Mouse (Mus musculus) cerebellum, adult 2 months (tissue): ENCODE measurements around the gene Lalba. TPM values are rescaled to one million over a fixed set of nuclear protein-coding genes. Genes with fewer than 3 reads are reported as not detected.

Source experiments
- DNase-seq, 2 experiments: peaks; one replicate each; pipeline ENCODE4 v3.0.0; 2021
- H3K27ac ChIP-seq: fragments of 200-500 bp; 2 replicates; pipeline ENCODE4 v1.5.1; 2012; ENCODE audit warnings: low read length, control low read depth, inconsistent platforms; ENCODE audit not compliant: insufficient read depth
- H3K27me3 ChIP-seq: fragments of 200-500 bp; 2 replicates; pipeline ENCODE4 v1.6.1; 2012; ENCODE audit warnings: inconsistent platforms, mild to moderate bottlenecking, low read length, moderate library complexity; ENCODE audit not compliant: control insufficient read depth, insufficient read depth
- H3K4me1 ChIP-seq: fragments of 200-500 bp; 2 replicates; pipeline ENCODE4 v1.6.1; 2011; ENCODE audit warnings: low read length; ENCODE audit not compliant: control insufficient read depth, insufficient read depth
- H3K4me3 ChIP-seq: fragments of 200-500 bp; replicated peaks from 2 replicates; pipeline ENCODE3; 2011; ENCODE audit warnings: mild to moderate bottlenecking, low read depth, low read length, control low read depth; ENCODE audit not compliant: insufficient read depth
- CTCF ChIP-seq: fragments of 200-500 bp; IDR thresholded peaks from 2 replicates; pipeline ENCODE4 v1.5.1; 2011; ENCODE audit warnings: low read depth, mild to moderate bottlenecking, control low read depth, low read length, moderate library complexity, borderline replicate concordance; ENCODE audit not compliant: insufficient read depth
- POLR2A ChIP-seq: fragments of 200-500 bp; IDR thresholded peaks from 2 replicates; pipeline ENCODE4 v1.6.1; 2011; ENCODE audit warnings: low read length, control low read depth, borderline replicate concordance; ENCODE audit not compliant: insufficient read depth
- WGBS: fragments of 180-500 bp; shearing (Covaris S2); methylation state at CpG from one replicate; pipeline ENCODE4 v1.1.7; 2018; 5-methylcytosine and 5-hydroxymethylcytosine counted together
- polyA plus RNA-seq: library from polyadenylated mRNA; depleted of rRNA; stranded (reverse); fragments of >200 nt; gene quantifications from 2 replicates; pipeline ENCODE4 v1.2.3, GENCODE M21; 2012

Lalba gene
- polyA plus RNA-seq, 1 experiment: 0.34 TPM

- DNase-seq: no peak
- TF ChIP-seq CTCF (no peak), POLR2A (no peak)
- Histone ChIP-seq H3K4me1 (peaks cover 3% of the 10 kb centered on the region; the same call in 1 of the 2 replicates), H3K27me3 (no peaks in the 10 kb centered on the region), H3K4me3 (no peak overlapping the region), H3K27ac (no peak overlapping the region)
- WGBS: 81% methylated on average over 6 of the region's 6 CpGs
Measured at GRCm38 (mm10) chr15:98507321-98507720, 24.8 kb upstream of the Lalba start.

- Histone ChIP-seq H3K27ac (no peak overlapping the region), H3K4me3 (no peak overlapping the region), H3K27me3 (no peaks in the 10 kb centered on the region), H3K4me1 (peaks cover 3% of the 10 kb centered on the region; the same call in 1 of the 2 replicates)
- TF ChIP-seq CTCF (no peak), POLR2A (no peak)
- WGBS: 77% methylated on average over 9 of the region's 9 CpGs
- no peak for DNase-seq
Measured at GRCm38 (mm10) chr15:98506253-98506957, 23.9 kb upstream of the Lalba start.

- DNase-seq: peak in 1 of 2 experiments; percentile 52
- Histone ChIP-seq H3K4me3 (no peak overlapping the region), H3K27me3 (no peaks in the 10 kb centered on the region), H3K4me1 (no peaks in the 10 kb centered on the region), H3K27ac (no peak overlapping the region)
- no peak for TF ChIP-seq POLR2A
- TF ChIP-seq CTCF: peak; percentile 61; the same call in 1 of the 2 replicates
- WGBS: 16% methylated on average over 18 of the region's 18 CpGs
Measured at GRCm38 (mm10) chr15:98504514-98504913, 22.0 kb upstream of the Lalba start.

DNA sequence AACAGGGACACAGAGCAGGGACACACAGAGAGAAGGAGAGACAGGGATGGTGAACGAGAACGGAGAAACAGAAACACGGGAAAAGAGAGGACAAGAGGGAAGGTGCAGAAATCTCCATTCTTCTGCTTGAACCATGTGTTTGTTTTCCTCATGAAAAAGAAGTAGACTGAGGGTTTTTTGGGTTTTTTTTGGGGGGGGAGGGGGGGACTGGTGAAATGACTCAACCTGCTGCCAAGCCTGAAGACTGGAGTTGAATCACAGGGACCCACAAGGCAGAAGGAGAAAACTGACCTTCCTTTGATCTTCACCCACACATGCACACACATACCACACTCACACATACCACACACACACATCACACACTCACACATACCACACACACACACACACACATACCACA, 20.8 kb upstream of the Lalba start:
- Histone ChIP-seq H3K27me3 (no peaks in the 10 kb centered on the region), H3K4me3 (no peak overlapping the region), H3K4me1 (no peaks in the 10 kb centered on the region), H3K27ac (no peak overlapping the region)
- TF ChIP-seq CTCF (no peak), POLR2A (no peak)
- 82% methylated on average over 3 of the region's 3 CpGs for WGBS
- no peak for DNase-seq

DNA sequence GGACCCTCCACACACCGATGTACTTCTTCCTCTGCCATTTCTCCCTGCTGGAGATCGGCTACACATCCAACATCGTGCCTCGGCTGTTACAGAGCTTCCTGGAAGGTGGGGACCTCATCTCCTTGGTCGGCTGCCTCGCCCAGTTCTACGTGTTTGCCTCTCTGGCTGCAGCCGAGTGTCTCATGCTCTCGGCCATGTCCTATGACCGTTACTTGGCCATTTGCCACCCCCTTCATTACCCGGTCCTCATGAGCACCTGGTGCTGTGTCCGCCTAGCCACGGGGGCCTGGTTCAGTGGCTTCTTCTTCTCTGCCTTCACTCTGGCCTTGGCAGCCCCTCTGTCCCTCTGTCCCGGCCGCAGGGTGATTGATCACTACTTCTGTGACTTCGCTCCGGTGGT, 15.1 kb upstream of the Lalba start:
- Histone ChIP-seq H3K27me3 (no peaks in the 10 kb centered on the region), H3K4me1 (no peaks in the 10 kb centered on the region), H3K4me3 (no peak overlapping the region), H3K27ac (no peak overlapping the region)
- 51% methylated on average over 17 of the region's 17 CpGs for whole genome bisulfite sequencing
- TF ChIP-seq POLR2A (no peak), CTCF (no peak)
- DNase-seq: no peak

GRCm38 (mm10) chr15:98492102-98492501, 9.6 kb upstream of the Lalba start, which contains the start of gene Olfr279:
Gene Olfr279 (plus strand): TSS chr15:98492402.
- no peak within 1 kb of the TSS for H3K4me3 ChIP-seq
- no peak within 1 kb of the TSS for H3K27ac ChIP-seq
- 37% methylated on average over 4 of the region's 4 CpGs for WGBS
- no peaks in the 10 kb centered on the region; the same call in 1 of the 2 replicates for H3K4me1 ChIP-seq
- TF ChIP-seq POLR2A (no peak), CTCF (no peak)
- DNase-seq: no peak
- H3K27me3 ChIP-seq: no peaks in the 10 kb centered on the region; the same call in 1 of the 2 replicates

DNA sequence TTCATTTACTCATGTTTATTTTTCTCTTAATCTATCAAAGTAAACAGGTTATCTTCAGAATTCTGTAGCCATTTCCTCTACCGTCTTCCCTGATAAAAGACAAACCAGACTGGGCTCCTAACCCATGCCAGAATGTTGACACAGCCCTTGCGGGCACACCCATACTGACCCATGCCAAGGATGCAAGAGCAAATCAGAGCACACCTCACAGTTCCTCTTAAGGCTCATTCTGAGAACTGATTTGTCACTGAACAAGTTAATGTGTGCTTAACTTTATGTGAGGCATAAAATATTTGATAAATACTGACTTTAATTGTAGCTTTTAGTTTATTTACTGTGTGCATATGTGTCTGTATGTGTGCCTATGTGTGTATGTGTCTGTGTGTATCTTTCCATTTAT, 8.8 kb upstream of the Lalba start:
- Histone ChIP-seq H3K4me3 (no peak overlapping the region), H3K4me1 (no peaks in the 10 kb centered on the region; the same call in 1 of the 2 replicates), H3K27ac (no peak overlapping the region), H3K27me3 (no peaks in the 10 kb centered on the region; the same call in 1 of the 2 replicates)
- no peak for DNase-seq
- 62% methylated on average over 2 of the region's 2 CpGs for WGBS
- no peak for TF ChIP-seq POLR2A
- no peak for TF ChIP-seq CTCF

- Histone ChIP-seq H3K27ac (no peak overlapping the region), H3K27me3 (no peaks in the 10 kb centered on the region), H3K4me1 (no peaks in the 10 kb centered on the region), H3K4me3 (no peak overlapping the region)
- WGBS: 95% methylated on average over 8 of the region's 8 CpGs
- no peak for DNase-seq
- TF ChIP-seq CTCF (no peak), POLR2A (no peak)
Measured at GRCm38 (mm10) chr15:98486433-98487021, 4.0 kb upstream of the Lalba start.
